Mouse (Mus musculus) left cerebral cortex, postnatal 25 days (tissue): ENCODE measurements at regions not wholly inside any gene's neighbourhood (a gene's known extent, or its start where the extent isn't known, plus 50 kb on each side); places are given as distances from the start of the nearest gene placed in this dataset.

ENCODE experiments used
- DNase-seq, 2 experiments: peaks; one replicate each; pipeline ENCODE4 v3.0.0; 2022; ENCODE audit warnings: low spot score in 2 of 2, mixed read lengths in 1 of 2
- intact Hi-C: fragments of 180-260 bp; cut with DNase I; formaldehyde crosslinking; loops from one replicate; pipeline ENCODE4 v1.15.1; 2025

GRCm38 (mm10) chr12:12821473-12821872, 120.2 kb downstream of the Mycn start:
- intact Hi-C loops = no loop called here
- DNase-seq = no peak

DNA sequence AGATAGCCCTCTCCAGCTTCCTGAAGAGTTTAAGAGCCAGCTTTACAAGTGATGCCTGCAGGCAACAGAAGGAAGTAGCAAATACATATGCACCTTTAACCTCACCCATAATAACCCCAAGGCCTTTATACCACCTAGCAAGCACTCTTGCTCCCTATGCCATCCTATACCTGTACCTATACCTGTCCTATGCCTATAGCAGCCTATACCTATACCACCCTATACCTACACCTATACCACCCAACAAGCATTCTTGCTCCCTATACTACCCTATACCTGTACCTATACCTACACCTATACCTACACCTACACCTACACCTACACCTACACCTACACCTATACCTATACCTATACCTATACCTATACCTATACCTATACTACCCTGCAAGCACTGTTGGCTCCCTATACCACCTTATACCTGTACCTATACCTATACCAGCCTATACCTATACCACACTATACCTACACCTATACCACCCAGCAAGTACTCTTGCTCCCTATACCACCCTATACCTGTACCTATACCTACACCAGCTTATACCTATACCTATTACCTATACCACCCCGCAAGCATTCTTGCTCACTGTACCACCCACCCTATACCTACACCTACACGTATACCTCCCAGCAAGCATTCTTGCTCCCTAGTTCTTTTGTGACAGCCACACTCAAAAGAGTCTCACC, 120.9 kb downstream of the Mycn start:
- DNase-seq = no peak
- intact Hi-C loops = no loop called here

GRCm38 (mm10) chr12:12819746-12820145, 122.0 kb downstream of the Mycn start:
- DNase-seq = no peak
- intact Hi-C loops = no loop called here

- intact Hi-C loops = no loop called here
- no peak for DNase-seq
Observed at GRCm38 (mm10) chr12:12814693-12815092, 127.0 kb downstream of the Mycn start.

- intact Hi-C loops = no loop called here
- DNase-seq = no peak
Observed at GRCm38 (mm10) chr12:12812873-12813272, 128.8 kb downstream of the Mycn start.

DNA sequence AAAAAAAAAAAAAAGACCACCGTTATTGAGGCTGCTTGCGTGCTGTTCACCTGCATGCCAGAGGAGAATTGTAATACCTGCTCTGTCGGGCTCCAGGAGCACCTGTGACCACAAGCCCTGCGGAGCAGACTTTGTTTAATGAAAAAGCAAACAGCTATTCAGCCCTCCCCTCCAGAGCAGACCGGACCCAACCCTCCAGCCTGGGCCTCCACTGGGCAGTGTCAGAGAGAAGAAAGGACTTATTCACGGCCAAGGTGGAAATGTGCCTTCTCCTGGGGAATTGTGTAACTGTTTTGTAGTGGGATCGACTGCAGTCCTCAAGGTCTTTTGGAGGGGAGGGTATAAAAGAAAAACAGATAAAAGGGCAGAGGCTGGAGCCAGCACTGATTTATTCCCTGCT, 130.8 kb downstream of the Mycn start:
- intact Hi-C loops = no loop called here

GRCm38 (mm10) chr12:12810159-12810885, 131.4 kb downstream of the Mycn start:
- intact Hi-C loops = no loop called here
- DNase-seq = peak; percentile 19 to 40

More for the DNA sequence above, 130.8 kb downstream of the Mycn start:
- DNase-seq = no peak

- intact Hi-C loops = no loop called here
Observed at GRCm38 (mm10) chr12:12808120-12808519, 133.6 kb downstream of the Mycn start.

DNA sequence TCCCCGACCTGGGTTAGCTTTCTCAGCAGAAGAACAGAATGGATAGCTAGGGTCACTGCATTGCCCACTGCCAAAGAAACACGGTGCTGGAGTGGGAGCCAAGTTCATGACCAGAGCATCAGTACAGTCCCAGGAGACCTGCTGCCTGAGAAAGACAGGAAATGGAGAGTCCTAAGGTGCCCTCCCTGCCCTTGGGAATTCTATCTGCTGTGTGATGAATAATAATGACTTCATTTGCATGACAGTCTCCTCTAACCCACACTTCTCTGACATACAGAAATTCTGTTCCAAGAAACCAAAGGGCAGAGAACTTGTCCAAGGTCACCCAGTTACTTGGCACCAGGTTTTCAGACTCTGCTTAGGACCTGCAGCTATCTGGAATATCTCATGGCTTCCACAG, 138.1 kb downstream of the Mycn start:
- no peak for DNase-seq
- intact Hi-C loops = no loop called here

More at GRCm38 (mm10) chr12:12808120-12808519, 133.6 kb downstream of the Mycn start:
- DNase-seq = peak; percentile 39 to 74

- intact Hi-C loops = no loop called here
- no peak for DNase-seq
Observed at GRCm38 (mm10) chr12:12802396-12802795, 139.3 kb downstream of the Mycn start.

DNA sequence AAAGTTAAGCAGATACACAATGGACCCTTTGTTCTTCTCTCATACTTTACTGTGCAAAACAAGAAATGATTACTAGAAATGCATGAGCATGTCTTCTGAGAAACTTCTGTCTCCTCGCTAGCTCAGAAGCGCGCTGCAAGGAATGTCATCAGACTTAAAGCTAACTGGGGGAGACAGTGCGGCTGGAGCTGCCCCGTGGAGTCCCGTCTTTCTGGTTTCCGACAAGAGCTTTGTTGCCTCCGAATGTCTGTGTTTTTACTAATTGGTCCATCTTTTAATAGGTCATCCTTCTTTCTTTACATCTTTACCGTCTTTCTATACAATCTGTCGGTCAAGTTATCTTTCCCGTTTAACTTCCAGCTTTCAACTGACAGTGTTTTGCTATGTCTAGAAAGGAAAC, 140.0 kb downstream of the Mycn start:
- DNase-seq = no peak
- intact Hi-C loops = no loop called here

GRCm38 (mm10) chr12:12800120-12800519, 141.6 kb downstream of the Mycn start:
- no peak for DNase-seq
- intact Hi-C loops = no loop called here

DNA sequence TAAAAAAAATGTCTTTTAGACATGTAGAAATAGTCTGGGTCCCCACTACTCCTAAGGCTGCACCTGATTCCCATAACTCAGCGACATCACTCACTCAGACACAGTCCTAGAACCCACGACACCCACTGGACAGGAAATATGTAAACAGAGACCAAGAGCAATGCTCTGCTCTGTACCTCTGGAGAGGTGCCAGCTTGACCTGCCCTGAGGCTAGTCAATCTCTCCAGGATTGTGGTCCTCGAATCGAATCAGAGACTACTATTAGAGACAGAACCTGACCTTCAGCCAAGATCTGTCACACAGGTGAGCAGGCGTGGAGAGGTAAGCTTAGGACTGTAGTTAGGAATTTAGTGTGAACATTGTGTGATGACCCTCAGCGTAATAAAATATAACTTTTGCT, 152.7 kb downstream of the Mycn start:
- no peak for DNase-seq
- intact Hi-C loops = loop anchor here (10.0 kb wide), 1 partner anchor 426 kb away; no protein-coding TSS in a partner anchor

GRCm38 (mm10) chr12:12788263-12788852, 153.4 kb downstream of the Mycn start:
- DNase-seq = no peak
- intact Hi-C loops = loop anchor here (10.0 kb wide), 1 partner anchor 426 kb away; no protein-coding TSS in a partner anchor

GRCm38 (mm10) chr12:12787608-12788262, 154.0 kb downstream of the Mycn start:
- intact Hi-C loops = loop anchor here (10.0 kb wide), 1 partner anchor 427 kb away; no protein-coding TSS in a partner anchor
- no peak for DNase-seq

- intact Hi-C loops = loop anchor here (10.0 kb wide), 1 partner anchor 428 kb away; no protein-coding TSS in a partner anchor
- DNase-seq = no peak
Observed at GRCm38 (mm10) chr12:12787161-12787560, 154.6 kb downstream of the Mycn start.

DNA sequence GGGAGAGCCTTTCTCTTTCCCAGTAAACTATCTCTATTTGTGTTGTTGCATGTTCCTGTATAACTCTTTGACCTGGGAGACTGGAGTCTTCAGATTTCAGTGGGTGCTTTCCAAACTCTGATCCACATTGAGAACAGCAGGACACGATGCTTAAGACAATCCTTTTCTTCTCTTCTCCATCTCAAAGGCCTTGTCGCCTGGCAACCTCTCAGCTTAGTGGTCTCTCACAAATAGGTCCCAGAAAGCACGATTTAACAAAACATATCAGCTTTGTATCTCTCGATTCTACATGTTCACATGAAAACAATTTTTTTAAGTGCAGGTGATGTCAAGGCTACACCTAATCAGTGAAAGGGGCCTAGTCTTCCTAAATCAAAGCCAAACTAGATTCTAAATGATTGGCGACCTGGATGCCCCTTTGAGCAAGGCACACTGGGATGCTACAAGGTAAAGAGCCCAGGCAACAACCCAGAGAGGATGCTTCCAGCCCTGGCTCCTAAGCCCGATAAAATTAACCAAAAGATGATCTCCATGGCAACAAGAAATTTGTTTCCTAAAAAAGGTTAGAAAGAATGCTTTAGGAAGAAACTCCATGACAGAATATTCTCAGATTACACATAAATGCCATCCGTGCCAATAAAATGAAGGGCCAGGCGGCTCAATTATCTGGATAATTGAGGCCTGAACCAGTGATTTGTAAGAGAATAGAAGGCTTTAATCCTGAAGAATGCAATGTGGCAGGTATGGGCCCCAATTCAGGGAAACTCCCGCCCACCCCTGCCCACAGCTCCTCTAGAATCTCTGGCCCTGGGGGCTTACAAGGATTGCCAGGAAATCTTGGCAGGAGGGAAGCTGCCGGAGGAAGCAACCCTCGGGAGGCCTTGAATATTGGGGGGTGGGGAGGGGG, 157.8 kb downstream of the Mycn start:
- peak; percentile 21 to 49 for DNase-seq
- intact Hi-C loops = loop anchor here (5.0 to 10.0 kb wide), 2 partner anchors 153 to 431 kb away; no protein-coding TSS in a partner anchor

- intact Hi-C loops = loop anchor here (5.0 to 10.0 kb wide), 2 partner anchors 156 to 433 kb away; no protein-coding TSS in a partner anchor
- no peak for DNase-seq
Observed at GRCm38 (mm10) chr12:12781526-12781925, 160.2 kb downstream of the Mycn start.
